Mouse (Mus musculus): ENCODE results near the gene Fstl4.

- TF ChIP-seq RAD21 (IDR thresholded peaks at IDR 0.05; ENCODE audit: low read depth, low read length), result no peak
- no peak for TF ChIP-seq GABPA (IDR thresholded peaks at IDR 0.05; ENCODE audit: low read depth, low read length)
- TF ChIP-seq BHLHE40 (IDR thresholded peaks at IDR 0.05; ENCODE audit: borderline replicate concordance, low read depth, low read length), result no peak
These were observed 334.9 kb downstream of the Fstl4 start for GRCm38 (mm10) chr11:53099322-53099721.

All from MEL (cell line).